Mouse (Mus musculus) thymus, postnatal 14 days (tissue): ENCODE measurements around the gene Sap30bp.

Experiments used
- DNase-seq: peaks from one replicate; pipeline ENCODE4 v3.0.0; 2021

Sap30bp gene

GRCm38 (mm10) chr11:116004186-116004823 lies 71.2 kb downstream of the Sap30bp start:
- DNase-seq = no peak

GRCm38 (mm10) chr11:116004840-116005700 lies 72.0 kb downstream of the Sap30bp start:
- DNase-seq = peak; percentile 84

GRCm38 (mm10) chr11:116005701-116006419 lies 72.8 kb downstream of the Sap30bp start:
- DNase-seq = no peak

- DNase-seq = no peak
Measured at GRCm38 (mm10) chr11:116007095-116007850, 74.2 kb downstream of the Sap30bp start.

GRCm38 (mm10) chr11:116008411-116008810 lies 75.3 kb downstream of the Sap30bp start:
- no peak for DNase-seq

- no peak for DNase-seq
Measured at GRCm38 (mm10) chr11:116008832-116009375, 75.8 kb downstream of the Sap30bp start.

GRCm38 (mm10) chr11:116009661-116010060 lies 76.6 kb downstream of the Sap30bp start:
- DNase-seq = no peak

- DNase-seq = no peak
Measured at GRCm38 (mm10) chr11:116010146-116010545, 77.1 kb downstream of the Sap30bp start.

- no peak for DNase-seq
Measured at GRCm38 (mm10) chr11:116010948-116011347, 77.9 kb downstream of the Sap30bp start.

GRCm38 (mm10) chr11:116011529-116012261 lies 78.6 kb downstream of the Sap30bp start:
- no peak for DNase-seq

- DNase-seq = peak; percentile 99
Measured at GRCm38 (mm10) chr11:116012262-116012947, 79.3 kb downstream of the Sap30bp start, which contains the start of gene Galk1. Galk1 (minus strand) TSS chr11:116012719.

- DNase-seq = no peak
Measured at GRCm38 (mm10) chr11:116014821-116015220, 81.7 kb downstream of the Sap30bp start.
